Comparison of ENCODE assay signal across 8 mouse cellular contexts in genomic region chr10:80751188-80751832, GRCm38 (mm10). TPM values are rescaled to one million over a fixed set of nuclear protein-coding genes. Genes with fewer than 3 reads are reported as not detected.
DNase-seq lines count a peak whose midpoint lies in the region; ATAC-seq and TF ChIP-seq lines count a peak whose summit lies in the region.

No protein-coding gene starts in this region.

- WGBS in hindbrain, postnatal 0 days, result 15% methylated on average over 16 of the region's 16 CpGs
- 11% methylated on average over 16 of the region's 16 CpGs for WGBS in limb, embryonic 13.5 days
- WGBS in midbrain, embryonic 13.5 days, result 18% methylated on average over 16 of the region's 16 CpGs
- WGBS in thymus, adult 2 months, result 1% methylated on average over 16 of the region's 16 CpGs

- ATAC-seq in hindbrain, postnatal 0 days, result no peak
- no peak for ATAC-seq in limb, embryonic 13.5 days (ENCODE audit: low FRiP score, low read depth)
- no peak for ATAC-seq in midbrain, embryonic 13.5 days

- H3K27ac ChIP-seq in hindbrain, postnatal 0 days, result no peak overlapping the region; the same call in 1 of the 2 replicates
- peak overlapping the region; percentile 40; the same call in 1 of the 2 replicates for H3K27ac ChIP-seq in limb, embryonic 13.5 days
- H3K27ac ChIP-seq in midbrain, embryonic 13.5 days, result no peak overlapping the region
- no peak overlapping the region for H3K27ac ChIP-seq in thymus, adult 2 months (ENCODE audit: control insufficient read depth, insufficient read depth, low read length)

- H3K4me1 ChIP-seq in hindbrain, postnatal 0 days (ENCODE audit: insufficient read depth, low read length), result peaks cover 7% of the 10 kb centered on the region; the same call in 1 of the 2 replicates
- peaks cover 22% of the 10 kb centered on the region for H3K4me1 ChIP-seq in limb, embryonic 13.5 days
- H3K4me1 ChIP-seq in midbrain, embryonic 13.5 days (replicated peaks), result peaks cover 23% of the 10 kb centered on the region
- peaks cover 21% of the 10 kb centered on the region for H3K4me1 ChIP-seq in thymus, adult 2 months (replicated peaks; ENCODE audit: control insufficient read depth, insufficient read depth, low read length)

- H3K36me3 ChIP-seq in hindbrain, postnatal 0 days (ENCODE audit: insufficient read depth, low read length), result no peaks in the 10 kb centered on the region
- no peaks in the 10 kb centered on the region for H3K36me3 ChIP-seq in limb, embryonic 13.5 days
- no peaks in the 10 kb centered on the region for H3K36me3 ChIP-seq in midbrain, embryonic 13.5 days
- H3K36me3 ChIP-seq in thymus, adult 2 months (ENCODE audit: control insufficient read depth, insufficient read depth, low read length), result no peaks in the 10 kb centered on the region

- H3K9me3 ChIP-seq in hindbrain, postnatal 0 days (ENCODE audit: low read length), result no peaks in the 10 kb centered on the region
- H3K9me3 ChIP-seq in limb, embryonic 13.5 days, result no peaks in the 10 kb centered on the region
- no peaks in the 10 kb centered on the region for H3K9me3 ChIP-seq in midbrain, embryonic 13.5 days

- TF ChIP-seq POLR2A in thymus, adult 2 months (IDR thresholded peaks at IDR 0.05; ENCODE audit: control insufficient read depth, extremely low read depth, insufficient read depth, low read length, poor library complexity), result no peak

- H3K9ac ChIP-seq in hindbrain, postnatal 0 days (replicated peaks; ENCODE audit: low read length), result no peak overlapping the region
- H3K9ac ChIP-seq in limb, embryonic 13.5 days, result 0 out of 2 replicates have a peak overlapping the region, but pooled peaks have one; percentile 39
- no peak overlapping the region for H3K9ac ChIP-seq in midbrain, embryonic 13.5 days (replicated peaks)

- H3K27me3 ChIP-seq in hindbrain, postnatal 0 days (ENCODE audit: insufficient read depth, low read length), result no peaks in the 10 kb centered on the region
- no peaks in the 10 kb centered on the region for H3K27me3 ChIP-seq in limb, embryonic 13.5 days
- no peaks in the 10 kb centered on the region for H3K27me3 ChIP-seq in midbrain, embryonic 13.5 days
- H3K27me3 ChIP-seq in thymus, adult 2 months (ENCODE audit: control insufficient read depth, insufficient read depth, low read length), result no peaks in the 10 kb centered on the region

- peak overlapping the region; percentile 16; the same call in 1 of the 2 replicates for H3K4me3 ChIP-seq in hindbrain, postnatal 0 days (ENCODE audit: low read length)
- peak overlapping the region; percentile 25 for H3K4me3 ChIP-seq in limb, embryonic 13.5 days
- peak overlapping the region; percentile 3; the same call in 1 of the 2 replicates for H3K4me3 ChIP-seq in midbrain, embryonic 13.5 days (replicated peaks)
- H3K4me3 ChIP-seq in thymus, adult 2 months (ENCODE audit: control insufficient read depth, insufficient read depth, low read length), result no peak overlapping the region

- DNase-seq in urinary bladder, postnatal 14 days (ENCODE audit: low spot score), result peak; percentile 73
- no peak for DNase-seq in urinary bladder, postnatal 10 days (ENCODE audit: low spot score)
- peak; percentile 66 to 76 for DNase-seq in cerebellum, postnatal 25 days
- DNase-seq in gastrocnemius, postnatal 10 days, result peak; percentile 56
- DNase-seq in hindbrain, postnatal 0 days (ENCODE audit: low spot score), result peak; percentile 20
- DNase-seq in thymus, adult 2 months, result peak; percentile 28

- peak overlapping the region; percentile 46 for H3K4me2 ChIP-seq in hindbrain, postnatal 0 days (ENCODE audit: low read depth, low read length)
- H3K4me2 ChIP-seq in limb, embryonic 13.5 days (replicated peaks), result peak overlapping the region; percentile 50
- H3K4me2 ChIP-seq in midbrain, embryonic 13.5 days (replicated peaks), result peak overlapping the region; percentile 32

- no peak; the same call in 1 of the 2 replicates for TF ChIP-seq CTCF in hindbrain, postnatal 0 days (IDR thresholded peaks at IDR 0.05; ENCODE audit: low read depth)
- TF ChIP-seq CTCF in thymus, adult 2 months (IDR thresholded peaks at IDR 0.05; ENCODE audit: borderline replicate concordance, control insufficient read depth, extremely low read depth, insufficient read depth, low read length, poor library complexity), result no peak

RNA-seq across cellular contexts. Expression of gene Dot1l, which starts 3.7 kb away (rescaled TPM):
- 10 to 100 TPM; 25.9 to 46.0 TPM for total RNA-seq in gastrocnemius, postnatal 10 days (2021)
- total RNA-seq in hindbrain, postnatal 0 days (2014; rRNA removed), result 27.2 and 27.7 TPM in 2 replicates
- 10.3 and 12.6 TPM in 2 replicates for polyA plus RNA-seq in hindbrain, postnatal 0 days (2015; fragmentation: Nextera tagmentation; extraction: Ambion mirVana)
- 19.2 and 20.2 TPM in 2 replicates for polyA plus RNA-seq in limb, embryonic 13.5 days (2015; fragmentation: Nextera tagmentation; extraction: Ambion mirVana)
- polyA plus RNA-seq in midbrain, embryonic 13.5 days (2015; fragmentation: Nextera tagmentation; extraction: Ambion mirVana), result 19.3 and 23.3 TPM in 2 replicates
- 121 and 155 TPM in 2 replicates for polyA plus RNA-seq in thymus, adult 2 months (2012; rRNA removed)

RNA-seq across cellular contexts. Expression of gene Ap3d1, which starts 9.2 kb away (rescaled TPM):
- total RNA-seq in gastrocnemius, postnatal 10 days (2021), result 10 to 100 TPM; 27.7 to 37.1 TPM
- 195 and 201 TPM in 2 replicates for total RNA-seq in hindbrain, postnatal 0 days (2014; rRNA removed)
- polyA plus RNA-seq in hindbrain, postnatal 0 days (2015; fragmentation: Nextera tagmentation; extraction: Ambion mirVana), result 99.2 and 99.7 TPM in 2 replicates
- polyA plus RNA-seq in limb, embryonic 13.5 days (2015; fragmentation: Nextera tagmentation; extraction: Ambion mirVana), result 74.5 and 80.0 TPM in 2 replicates
- polyA plus RNA-seq in midbrain, embryonic 13.5 days (2015; fragmentation: Nextera tagmentation; extraction: Ambion mirVana), result 94.5 and 96.3 TPM in 2 replicates
- 182 and 195 TPM in 2 replicates for polyA plus RNA-seq in thymus, adult 2 months (2012; rRNA removed)

RNA-seq across cellular contexts. Expression of gene Sf3a2, which starts 46.7 kb away (rescaled TPM):
- total RNA-seq in gastrocnemius, postnatal 10 days (2021), result 10 to 100 TPM; 31.6 to 41.3 TPM
- total RNA-seq in hindbrain, postnatal 0 days (2014; rRNA removed), result 14.2 and 22.0 TPM in 2 replicates
- polyA plus RNA-seq in hindbrain, postnatal 0 days (2015; fragmentation: Nextera tagmentation; extraction: Ambion mirVana), result 48.7 and 53.2 TPM in 2 replicates
- polyA plus RNA-seq in limb, embryonic 13.5 days (2015; fragmentation: Nextera tagmentation; extraction: Ambion mirVana), result 73.0 and 77.4 TPM in 2 replicates
- 64.1 and 64.9 TPM in 2 replicates for polyA plus RNA-seq in midbrain, embryonic 13.5 days (2015; fragmentation: Nextera tagmentation; extraction: Ambion mirVana)
- polyA plus RNA-seq in thymus, adult 2 months (2012; rRNA removed), result 94.6 and 119 TPM in 2 replicates

RNA-seq across cellular contexts. Expression of gene Plekhj1, which starts 47.1 kb away (rescaled TPM):
- total RNA-seq in gastrocnemius, postnatal 10 days (2021), result 10 to 100 TPM; 26.8 to 30.9 TPM
- 74.4 and 82.3 TPM in 2 replicates for total RNA-seq in hindbrain, postnatal 0 days (2014; rRNA removed)
- polyA plus RNA-seq in hindbrain, postnatal 0 days (2015; fragmentation: Nextera tagmentation; extraction: Ambion mirVana), result 99.4 and 103 TPM in 2 replicates
- polyA plus RNA-seq in limb, embryonic 13.5 days (2015; fragmentation: Nextera tagmentation; extraction: Ambion mirVana), result 127 and 128 TPM in 2 replicates
- polyA plus RNA-seq in midbrain, embryonic 13.5 days (2015; fragmentation: Nextera tagmentation; extraction: Ambion mirVana), result 131 and 150 TPM in 2 replicates
- polyA plus RNA-seq in thymus, adult 2 months (2012; rRNA removed), result 142 and 153 TPM in 2 replicates

RNA-seq across cellular contexts. Expression of gene Izumo4, which starts 49.3 kb away (rescaled TPM):
- 1 to 10 TPM; 4.3 to 6.1 TPM for total RNA-seq in gastrocnemius, postnatal 10 days (2021)
- total RNA-seq in hindbrain, postnatal 0 days (2014; rRNA removed), result 31.1 and 31.6 TPM in 2 replicates
- 46.7 and 52.2 TPM in 2 replicates for polyA plus RNA-seq in hindbrain, postnatal 0 days (2015; fragmentation: Nextera tagmentation; extraction: Ambion mirVana)
- polyA plus RNA-seq in limb, embryonic 13.5 days (2015; fragmentation: Nextera tagmentation; extraction: Ambion mirVana), result 24.2 and 25.6 TPM in 2 replicates
- 37.8 and 39.2 TPM in 2 replicates for polyA plus RNA-seq in midbrain, embryonic 13.5 days (2015; fragmentation: Nextera tagmentation; extraction: Ambion mirVana)
- 56.4 and 66.9 TPM in 2 replicates for polyA plus RNA-seq in thymus, adult 2 months (2012; rRNA removed)
